In the genomic region with DNA sequence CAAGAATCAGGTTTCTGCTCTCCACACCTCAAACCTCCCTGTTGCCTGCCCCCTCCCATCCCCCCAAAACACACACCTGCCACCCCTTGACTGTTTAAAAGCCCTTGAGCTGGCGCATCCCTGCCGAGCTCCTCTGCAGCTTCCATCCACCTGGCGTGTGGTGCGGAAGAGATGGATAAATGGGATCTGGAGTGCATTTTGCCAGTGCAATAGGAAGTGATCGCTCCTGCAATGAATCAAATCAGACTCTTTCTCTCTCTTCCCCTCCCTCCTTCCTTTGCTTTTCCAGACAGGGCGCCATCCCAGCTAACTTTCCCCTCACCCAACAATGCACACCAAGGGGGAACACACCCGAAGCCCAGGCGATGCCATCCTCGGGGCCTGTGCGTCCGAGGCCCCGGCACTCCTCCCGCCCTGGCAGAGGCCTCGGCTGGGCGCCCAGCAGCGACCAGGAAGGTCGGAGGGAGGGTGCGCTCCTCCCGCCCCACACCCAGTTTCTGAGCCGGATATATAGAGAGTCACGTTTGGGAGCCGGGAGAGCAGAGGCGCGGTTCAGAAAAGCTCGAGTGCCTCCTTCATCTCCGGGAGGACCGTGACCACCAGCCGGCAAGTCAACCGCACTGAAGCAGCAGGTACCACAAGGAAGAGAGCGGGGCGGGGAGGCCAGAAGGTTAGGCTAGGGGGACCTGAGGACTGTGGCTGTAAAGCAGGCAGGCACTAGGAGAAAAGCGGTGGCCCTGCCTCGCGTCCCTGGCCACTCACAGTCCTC, we compare ENCODE assay signal across 9 mouse cellular contexts. TPM values are rescaled to one million over a fixed set of nuclear protein-coding genes. Genes with fewer than 3 reads are reported as not detected.
DNase-seq lines count a peak whose midpoint lies in the region; ATAC-seq and TF ChIP-seq lines count a peak whose summit lies in the region.
"Had no signal": no experiment of that assay in that cellular context is flagged by ENCODE, and none has a peak within 500 bp of the region (broad histone marks: within the 10 kb centered on the region; RNA-seq: fewer than 3 reads in every experiment).

Far2 (plus strand) TSS at position 379 of the 769 bp plus-strand sequence.

- 5% methylated on average over 33 of the region's 34 CpGs for WGBS in heart, postnatal 0 days
- 3% methylated on average over 34 of the region's 34 CpGs for WGBS in neural tube, embryonic 12.5 days

- 0 out of 2 replicates have a peak, but pooled peaks cover 5% of the 10 kb centered on the region for H3K27me3 ChIP-seq in heart, postnatal 0 days (ENCODE audit: control insufficient read depth, insufficient read depth, low read length)
- H3K27me3 ChIP-seq in neural tube, embryonic 12.5 days (replicated peaks) = peaks cover 15% of the 10 kb centered on the region; the same call in 1 of the 2 replicates

- intact Hi-C loops in left cerebral cortex, postnatal 10 days (cut with DNase I) = no loop called here

- H3K36me3 ChIP-seq in heart, postnatal 0 days (replicated peaks; ENCODE audit: control insufficient read depth, insufficient read depth, low read length) = no peaks in the 10 kb centered on the region
- H3K36me3 ChIP-seq in neural tube, embryonic 12.5 days = no peaks in the 10 kb centered on the region

- no peaks in the 10 kb centered on the region for H3K9me3 ChIP-seq in heart, postnatal 0 days (replicated peaks; ENCODE audit: control insufficient read depth, low read length)
- H3K9me3 ChIP-seq in neural tube, embryonic 12.5 days = no peaks in the 10 kb centered on the region

- ATAC-seq in heart, postnatal 0 days (ENCODE audit: insufficient read depth, low read depth) = no peak
- peak; percentile 67 for ATAC-seq in neural tube, embryonic 12.5 days (ENCODE audit: low FRiP score, low read depth)

- H3K27ac ChIP-seq in heart, postnatal 0 days (ENCODE audit: low read depth) = no peak within 1 kb of the TSS
- H3K27ac ChIP-seq in neural tube, embryonic 12.5 days = no peak within 1 kb of the TSS

- no peak for TF ChIP-seq EP300 in heart, postnatal 0 days (IDR thresholded peaks at IDR 0.05; ENCODE audit: low read depth)

- H3K4me2 ChIP-seq in heart, postnatal 0 days (ENCODE audit: low read depth, low read length) = peak within 1 kb of the TSS; percentile 60
- H3K4me2 ChIP-seq in neural tube, embryonic 12.5 days (replicated peaks) = peak within 1 kb of the TSS; percentile 76

- H3K4me3 ChIP-seq in heart, postnatal 0 days (ENCODE audit: low read depth, low read length) = peak within 1 kb of the TSS; percentile 34
- H3K4me3 ChIP-seq in neural tube, embryonic 12.5 days = peak within 1 kb of the TSS; percentile 40
- H3K4me3 ChIP-seq: myocyte had no signal

- no peak for TF ChIP-seq CTCF in heart, postnatal 0 days (IDR thresholded peaks at IDR 0.05; ENCODE audit: low read depth)

- H3K9ac ChIP-seq in heart, postnatal 0 days (replicated peaks; ENCODE audit: low read depth, low read length) = peak within 1 kb of the TSS; percentile 30; the same call in 1 of the 2 replicates
- peak within 1 kb of the TSS; percentile 59 for H3K9ac ChIP-seq in neural tube, embryonic 12.5 days

- DNase-seq in ovary, postnatal 36 days (ENCODE audit: low spot score) = peak; percentile 26
- DNase-seq in ovary, postnatal 14 days (ENCODE audit: low spot score) = no peak
- peak; percentile 21 for DNase-seq in embryo, embryonic 10.5 days (ENCODE audit: low spot score)
- DNase-seq in heart, postnatal 0 days (ENCODE audit: low spot score) = no peak
- DNase-seq in left cerebral cortex, postnatal 10 days (ENCODE audit: extremely low spot score in 1 of 2, low spot score in 2 of 2) = peak; percentile 33 to 55
- DNase-seq in urinary bladder, postnatal 10 days (ENCODE audit: low spot score) = no peak
- DNase-seq in urinary bladder, postnatal 4 days (ENCODE audit: low spot score in 2 of 2) = no peak

- no peaks in the 10 kb centered on the region for H3K4me1 ChIP-seq in heart, postnatal 0 days (ENCODE audit: control insufficient read depth, insufficient read depth)
- peaks cover 6% of the 10 kb centered on the region; the same call in 1 of the 2 replicates for H3K4me1 ChIP-seq in neural tube, embryonic 12.5 days

RNA-seq across cellular contexts. Expression of gene Far2, which starts in this region (rescaled TPM):
- total RNA-seq in heart, postnatal 0 days (2014; rRNA removed; ENCODE audit: low replicate concordance) = not detected in 2 replicates
- 0.40 and 0.64 TPM in 2 replicates for polyA plus RNA-seq in heart, postnatal 0 days (2015; fragmentation: Nextera tagmentation; extraction: Ambion mirVana)
- total RNA-seq in left cerebral cortex, postnatal 10 days (2021) = 10 to 100 TPM; 36.0 to 40.8 TPM
- 4.9 and 5.4 TPM in 2 replicates for polyA plus RNA-seq in neural tube, embryonic 12.5 days (2016; fragmentation: Nextera tagmentation; extraction: Ambion mirVana)

Comparison
In these comparisons a context has a peak if more than half of its experiments do, and no peak if none do; other contexts are left out.
1. RNA of gene Far2 (total RNA-seq): 36.0 to 40.8 TPM in left cerebral cortex, postnatal 10 days; not detected in heart, postnatal 0 days; every median in the first group is over 10 times any median in the second.
2. DNase-seq: peak in ovary, postnatal 36 days (single experiment), embryo, embryonic 10.5 days (single experiment) and left cerebral cortex, postnatal 10 days (2 of 2); none in ovary, postnatal 14 days (single experiment), heart, postnatal 0 days (single experiment), urinary bladder, postnatal 10 days (single experiment) and urinary bladder, postnatal 4 days (0 of 2).